Mouse (Mus musculus) midbrain, embryonic 14.5 days (tissue): Measurements from ENCODE around the gene Eif2s3x. TPM values are rescaled to one million over a fixed set of nuclear protein-coding genes. Genes with fewer than 3 reads are reported as not detected.

Source experiments
- ATAC-seq: fragments of 200-750 bp; cut with Nextera tagmentation; 2 replicates; pipeline ENCODE4 v1.8.0; 2017; ENCODE audit warnings: moderate number of reproducible peaks, moderate library complexity; ENCODE audit not compliant: low FRiP score, low TSS enrichment
- DNase-seq: peaks from one replicate; pipeline ENCODE4 v3.0.0-alpha.2; 2015
- H3K27ac ChIP-seq: fragments of 300-500 bp; sonication (generic); replicated peaks from 2 replicates; pipeline ENCODE4 v1.5.1; 2014; ENCODE audit warnings: mild to moderate bottlenecking, low read depth, low read length, moderate library complexity
- H3K27me3 ChIP-seq: fragments of 300-500 bp; sonication (generic); 2 replicates; pipeline ENCODE4 v1.6.1; 2014; ENCODE audit warnings: low read length, control low read depth, mixed read lengths; ENCODE audit not compliant: control insufficient read depth, insufficient read depth
- H3K36me3 ChIP-seq: fragments of 300-500 bp; sonication (generic); 2 replicates; pipeline ENCODE4 v1.6.1; 2014; ENCODE audit warnings: low read length, control low read depth; ENCODE audit not compliant: control insufficient read depth, insufficient read depth
- H3K4me1 ChIP-seq: fragments of 300-500 bp; sonication (generic); 2 replicates; pipeline ENCODE4 v1.6.1; 2014; ENCODE audit warnings: mild to moderate bottlenecking, antibody characterized with exemption, low read length, control low read depth; ENCODE audit not compliant: control insufficient read depth, insufficient read depth
- H3K4me2 ChIP-seq: fragments of 300-500 bp; sonication (generic); 2 replicates; pipeline ENCODE4 v1.6.1; 2014; ENCODE audit warnings: mild to moderate bottlenecking, low read length, moderate library complexity
- H3K4me3 ChIP-seq: fragments of 300-500 bp; sonication (generic); replicated peaks from 2 replicates; pipeline ENCODE4 v1.5.1; 2014; ENCODE audit warnings: low read depth, low read length
- H3K9ac ChIP-seq: fragments of 300-500 bp; sonication (generic); replicated peaks from 2 replicates; pipeline ENCODE4 v1.6.1; 2014; ENCODE audit warnings: mild to moderate bottlenecking, low read length, moderate library complexity
- H3K9me3 ChIP-seq: fragments of 300-500 bp; sonication (generic); 2 replicates; pipeline ENCODE4 v1.6.1; 2016; ENCODE audit warnings: low read length, control low read depth, mixed read lengths; ENCODE audit not compliant: control insufficient read depth
- WGBS: fragments of 180-500 bp; shearing (Covaris S2); extraction: QIAGEN DNeasy Blood & Tissue Kit; methylation state at CpG from one replicate; pipeline ENCODE4 v1.1.7; 2014; 5-methylcytosine and 5-hydroxymethylcytosine counted together
- polyA plus RNA-seq: library from polyadenylated mRNA; unstranded; fragments of >200 nt; fragmentation: Nextera tagmentation; extraction: Ambion mirVana; gene quantifications from 2 replicates; pipeline ENCODE4 v1.2.1, GENCODE M21; 2014

The Eif2s3x gene
- polyA plus RNA-seq, 1 experiment from 2014 or later, result 104 TPM

DNA sequence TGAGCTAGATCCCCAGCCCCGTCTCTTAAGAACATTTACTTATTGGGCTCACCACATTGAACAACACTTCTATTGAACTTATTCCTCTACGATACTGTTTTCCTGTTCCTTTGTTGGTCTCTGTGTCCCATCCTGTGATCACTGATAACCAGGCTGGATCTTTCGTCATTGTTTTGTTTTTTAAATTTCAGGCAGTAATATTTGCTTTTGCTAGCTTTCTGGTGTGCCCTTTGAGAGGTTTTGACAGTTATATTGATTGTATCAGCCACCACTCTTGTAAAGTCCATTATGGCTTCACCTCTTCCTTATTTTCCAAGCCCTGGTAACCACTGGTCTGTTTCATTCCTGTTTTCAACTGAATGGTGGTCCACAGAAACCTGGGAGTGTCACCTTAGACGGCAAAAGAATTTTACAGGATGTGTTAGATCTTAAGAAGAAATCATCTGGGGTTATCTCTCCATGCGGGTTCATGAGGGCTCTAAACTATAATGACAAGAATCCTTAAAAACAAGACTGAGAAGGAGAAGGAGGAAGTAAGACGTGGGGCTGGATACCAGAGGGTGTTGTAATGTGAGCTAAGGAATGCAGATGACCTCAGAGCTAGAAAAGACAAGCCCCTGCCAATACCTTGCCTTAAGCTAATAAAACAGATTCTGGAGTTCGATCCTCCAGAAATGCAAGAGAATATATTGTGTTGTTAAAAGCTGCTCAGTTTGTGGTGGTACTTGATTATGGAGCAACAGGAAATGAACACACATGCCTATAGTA is 70.5 kb downstream of the Eif2s3x start:
- no peaks in the 10 kb centered on the region for H3K36me3 ChIP-seq

DNA sequence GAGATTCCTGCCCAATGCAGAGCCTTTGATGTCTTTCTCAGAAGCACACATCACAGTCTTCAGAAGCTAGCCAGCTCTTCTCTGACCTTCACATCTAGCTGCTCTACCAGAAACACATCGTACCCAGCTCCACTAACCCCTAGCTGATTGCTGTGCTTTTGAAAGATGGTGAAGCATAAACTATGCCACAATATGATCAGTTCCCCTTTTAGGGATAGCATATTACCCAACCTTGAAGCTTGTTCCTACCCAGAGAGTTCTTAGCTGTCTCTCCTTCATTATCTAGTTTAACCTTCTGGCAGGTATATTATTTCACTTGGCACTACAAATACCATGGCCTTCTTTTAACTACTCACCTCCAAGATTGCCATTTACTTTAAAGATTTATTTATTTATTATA is 72.6 kb downstream of the Eif2s3x start:
- Histone ChIP-seq H3K27ac (no peak overlapping the region), H3K4me2 (no peak overlapping the region), H3K4me1 (no peaks in the 10 kb centered on the region), H3K27me3 (peaks cover 22% of the 10 kb centered on the region), H3K9ac (no peak overlapping the region), H3K4me3 (no peak overlapping the region), H3K36me3 (no peaks in the 10 kb centered on the region), H3K9me3 (no peaks in the 10 kb centered on the region)
- no peak for DNase-seq
- WGBS, result 94% methylated on average over 1 of the region's 1 CpGs
- ATAC-seq, result no peak

More for the DNA sequence above, 70.5 kb downstream of the Eif2s3x start:
- WGBS, result 79% methylated on average over 7 of the region's 7 CpGs
- Histone ChIP-seq H3K27me3 (peaks cover 28% of the 10 kb centered on the region), H3K9me3 (no peaks in the 10 kb centered on the region), H3K4me1 (no peaks in the 10 kb centered on the region), H3K4me3 (no peak overlapping the region), H3K27ac (no peak overlapping the region), H3K9ac (no peak overlapping the region), H3K4me2 (no peak overlapping the region)
- ATAC-seq (no peak), DNase-seq (no peak)

Other genes with a start within 250 kb of the Eif2s3x start
- not detected in 2 replicates for gene AU015836, start 244.2 kb downstream of the Eif2s3x start, polyA plus RNA-seq
- 25.7 and 31.3 TPM in 2 replicates for gene Zfx, start 89.2 kb downstream of the Eif2s3x start, polyA plus RNA-seq
- gene Klhl15, start 21.7 kb upstream of the Eif2s3x start, polyA plus RNA-seq, result 14.9 and 15.1 TPM in 2 replicates
- 0.09 and 0.28 TPM in 2 replicates for gene Fam90a1b, start 153.9 kb upstream of the Eif2s3x start, polyA plus RNA-seq
- gene Apoo, start 154.3 kb upstream of the Eif2s3x start, polyA plus RNA-seq, result 127 and 150 TPM in 2 replicates